Mouse (Mus musculus): Measurements from ENCODE around the gene Hspa1l. TPM values are rescaled to one million over a fixed set of nuclear protein-coding genes. Genes with fewer than 3 reads are reported as not detected.

Gene Hspa1l
- total and polyA plus RNA-seq, 3 experiments = 0.15 to 1.6 TPM; not detected in 1

DNA sequence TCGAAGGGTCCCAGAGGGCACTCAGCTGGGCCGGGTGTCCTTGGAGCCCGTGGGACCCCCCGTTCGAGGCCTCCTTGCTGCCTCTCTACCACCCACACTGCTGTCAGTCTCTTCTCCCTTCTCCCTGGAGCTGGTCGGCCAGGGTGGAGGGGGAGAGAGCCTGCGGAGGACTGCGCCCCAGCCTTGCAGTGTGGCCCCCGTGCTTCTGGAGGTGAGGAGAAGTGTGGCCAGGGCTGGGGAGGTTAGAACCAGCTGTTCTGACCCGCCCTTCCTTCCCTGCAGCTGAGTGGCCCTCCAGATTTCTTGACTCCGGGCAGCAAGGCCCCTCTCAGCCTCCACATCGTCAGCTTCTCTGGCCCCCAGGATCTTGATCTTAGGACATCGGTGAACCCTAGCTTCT is 51.8 kb downstream of the Hspa1l start:
- Histone ChIP-seq H3K27me3 (ENCODE audit: control insufficient read depth in 1 of 2, insufficient read depth in 2 of 2, low read length in 2 of 2) (no peaks in the 10 kb centered on the region), H3K36me3 (ENCODE audit: control insufficient read depth in 1 of 2, insufficient read depth in 2 of 2, low read length in 2 of 2) (peaks cover 0 to 50% of the 10 kb centered on the region in 2 experiments; a peak in 2 of 4 replicates), H3K9me3 (replicated peaks; ENCODE audit: insufficient read depth, low read length) (no peaks in the 10 kb centered on the region), H3K79me2 (ENCODE audit: control insufficient read depth, insufficient read depth, low read length, poor library complexity) (peaks cover 39% of the 10 kb centered on the region), H3K4me1 (ENCODE audit: control insufficient read depth in 1 of 2, insufficient read depth in 2 of 2, low read length in 2 of 2) (peaks cover 17 to 64% of the 10 kb centered on the region in 2 experiments; a peak in 3 of 4 replicates), H3K27ac (ENCODE audit: control insufficient read depth, low read depth, low read length) (peak overlapping the region; percentile 96), H3K4me3 (ENCODE audit: control insufficient read depth in 1 of 2, insufficient read depth in 1 of 2, low read depth in 2 of 2, low read length in 2 of 2) (peak overlapping the region; percentile 54 to 66; a peak in 3 of 4 replicates), H3K9ac (ENCODE audit: control insufficient read depth, low read depth, low read length, poor library complexity, severe bottlenecking) (peak overlapping the region; percentile 77)
- DNase-seq (ENCODE audit: low read depth, low spot score) = peak; percentile 50
- TF ChIP-seq RCOR1 (IDR thresholded peaks at IDR 0.05; ENCODE audit: low read depth, low read length) = no peak
- TF ChIP-seq SMC3 (IDR thresholded peaks at IDR 0.05; ENCODE audit: low read depth, low read length) = no peak
- TF ChIP-seq MAZ (IDR thresholded peaks at IDR 0.05; ENCODE audit: low read depth, low read length) = 0 out of 2 replicates have a peak, but pooled peaks have one; percentile 19
- peak; percentile 40 for TF ChIP-seq POLR2AphosphoS2 (IDR thresholded peaks at IDR 0.05; ENCODE audit: low read length)
- TF ChIP-seq ZMIZ1 (IDR thresholded peaks at IDR 0.05; ENCODE audit: low read depth, low read length) = 0 out of 2 replicates have a peak, but pooled peaks have one; percentile 2

DNA sequence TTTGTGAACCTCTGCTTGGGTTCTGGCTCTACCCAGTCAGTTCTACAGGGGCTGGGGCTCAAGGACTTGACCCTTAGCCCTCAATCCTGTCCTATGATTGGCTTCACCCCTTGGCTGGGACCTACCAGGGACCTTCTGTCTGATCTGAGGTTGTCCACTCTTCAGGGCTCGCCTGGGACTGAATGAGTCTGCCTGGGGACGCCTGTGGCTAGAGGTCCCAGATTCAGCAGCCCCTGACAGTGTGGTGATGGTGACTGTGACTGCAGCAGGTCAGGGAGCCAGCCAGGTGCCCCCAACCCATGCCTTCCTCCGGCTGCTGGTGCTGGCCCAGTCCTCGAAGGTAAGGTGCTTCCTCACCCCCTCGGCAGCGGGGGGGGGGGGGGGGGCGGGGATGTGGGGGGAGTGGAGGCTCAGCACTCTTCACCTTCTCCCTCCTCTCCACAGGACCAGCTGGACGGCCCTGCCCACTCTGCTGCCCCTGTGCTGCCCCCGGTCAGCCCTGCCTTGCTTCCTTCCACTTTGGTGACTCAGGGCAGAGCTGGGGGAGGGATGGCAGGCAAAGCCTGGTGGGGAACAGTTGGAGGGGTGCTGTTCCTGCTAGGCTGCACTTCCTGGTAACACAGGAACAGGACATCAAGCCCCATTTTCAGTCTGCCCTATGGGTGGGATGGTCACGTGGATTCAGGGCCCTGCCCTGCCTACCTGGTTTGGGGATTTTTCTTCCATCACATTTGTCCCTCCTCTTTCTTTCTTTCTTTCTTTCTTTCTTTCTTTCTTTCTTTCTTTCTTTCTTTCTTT is 52.4 kb downstream of the Hspa1l start:
- H3K27me3 ChIP-seq (ENCODE audit: control insufficient read depth in 1 of 2, insufficient read depth in 2 of 2, low read length in 2 of 2) = no peaks in the 10 kb centered on the region
- TF ChIP-seq NRF1 (IDR thresholded peaks at IDR 0.05; ENCODE audit: insufficient read depth, low read depth, low read length, poor library complexity, severe bottlenecking) (no peak), USF1 (IDR thresholded peaks at IDR 0.05; ENCODE audit: low read depth, low read length) (peak; percentile 81), UBTF (IDR thresholded peaks at IDR 0.05; ENCODE audit: borderline replicate concordance, insufficient read depth, low read depth, low read length) (no peak), MEF2A (IDR thresholded peaks at IDR 0.05; ENCODE audit: extremely low read depth, insufficient replicate concordance, low read depth, low read length, poor library complexity, severe bottlenecking) (no peak), TBP (IDR thresholded peaks at IDR 0.05; ENCODE audit: low read depth, low read length) (0 out of 2 replicates have a peak, but pooled peaks have one; percentile 33), POLR2A (IDR thresholded peaks at IDR 0.05; ENCODE audit: control insufficient read depth in 1 of 2, insufficient read depth in 1 of 2, low read depth in 1 of 2, low read length in 2 of 2, poor library complexity in 1 of 2) (peak in 1 of 2 experiments; percentile 51; a peak in 1 of 4 replicates), CHD2 (IDR thresholded peaks at IDR 0.05; ENCODE audit: low read length) (no peak), SIN3A (IDR thresholded peaks at IDR 0.05; ENCODE audit: low read length) (peak; percentile 20; the same call in 1 of the 2 replicates), HCFC1 (IDR thresholded peaks at IDR 0.05; ENCODE audit: low read depth, low read length) (no peak; the same call in 1 of the 2 replicates), POLR2AphosphoS5 (IDR thresholded peaks at IDR 0.05; ENCODE audit: borderline replicate concordance, low read depth, low read length) (no peak), TAL1 (IDR thresholded peaks at IDR 0.05; ENCODE audit: low read length) (no peak), MAX (IDR thresholded peaks at IDR 0.05; ENCODE audit: low read length) (peak; percentile 54; the same call in 1 of the 2 replicates), CHD1 (IDR thresholded peaks at IDR 0.05; ENCODE audit: low read depth, low read length) (no peak), EP300 (IDR thresholded peaks at IDR 0.05; ENCODE audit: low read depth in 1 of 2, low read length in 2 of 2) (peak in 1 of 2 experiments; percentile 23; a peak in 1 of 4 replicates), KAT2A (conservative IDR thresholded peaks at IDR 0.05; ENCODE audit: low read depth, low read length) (no peak), ZC3H11A (IDR thresholded peaks at IDR 0.05; ENCODE audit: low read depth, low read length) (no peak), ELF1 (IDR thresholded peaks at IDR 0.05; ENCODE audit: low read depth, low read length) (0 out of 2 replicates have a peak, but pooled peaks have one; percentile 49), ZNF384 (IDR thresholded peaks at IDR 0.05; ENCODE audit: low read depth, low read length) (no peak), MXI1 (IDR thresholded peaks at IDR 0.05; ENCODE audit: low read depth, low read length) (no peak), MYC (IDR thresholded peaks at IDR 0.05; ENCODE audit: low read depth, low read length) (peak; percentile 75; the same call in 1 of the 2 replicates), SMC3 (IDR thresholded peaks at IDR 0.05; ENCODE audit: low read depth, low read length) (no peak), E2F4 (IDR thresholded peaks at IDR 0.05; ENCODE audit: borderline replicate concordance, low read depth, low read length) (no peak), MYB (IDR thresholded peaks at IDR 0.05; ENCODE audit: low read depth, low read length) (0 out of 2 replicates have a peak, but pooled peaks have one; percentile 16), BHLHE40 (IDR thresholded peaks at IDR 0.05; ENCODE audit: borderline replicate concordance, low read depth, low read length) (no peak)
- H3K4me3 ChIP-seq (ENCODE audit: control insufficient read depth in 1 of 2, insufficient read depth in 1 of 2, low read depth in 2 of 2, low read length in 2 of 2) = peak overlapping the region; percentile 54 to 66; a peak in 3 of 4 replicates
- DNase-seq (ENCODE audit: low read depth, low spot score) = peak; percentile 75
- peaks cover 17 to 64% of the 10 kb centered on the region in 2 experiments; a peak in 3 of 4 replicates for H3K4me1 ChIP-seq (ENCODE audit: control insufficient read depth in 1 of 2, insufficient read depth in 2 of 2, low read length in 2 of 2)
- H3K27ac ChIP-seq (ENCODE audit: control insufficient read depth, low read depth, low read length) = peak overlapping the region; percentile 96
- H3K36me3 ChIP-seq (ENCODE audit: control insufficient read depth in 1 of 2, insufficient read depth in 2 of 2, low read length in 2 of 2) = peaks cover 0 to 50% of the 10 kb centered on the region in 2 experiments; a peak in 2 of 4 replicates
- H3K9ac ChIP-seq (ENCODE audit: control insufficient read depth, low read depth, low read length, poor library complexity, severe bottlenecking) = peak overlapping the region; percentile 77
- no peaks in the 10 kb centered on the region for H3K9me3 ChIP-seq (replicated peaks; ENCODE audit: insufficient read depth, low read length)
- peaks cover 39% of the 10 kb centered on the region for H3K79me2 ChIP-seq (ENCODE audit: control insufficient read depth, insufficient read depth, low read length, poor library complexity)

All from MEL (cell line).